Mouse (Mus musculus) right cerebral cortex, postnatal 10 days (tissue): ENCODE data around the gene Fam178b.
A peak's percentile ranks its signal among the peaks of the same experiment; 100 is the strongest.
"Not testable (repeated sequence)": the region's sequence is repeated elsewhere in the genome, so short reads cannot be mapped to it uniquely, and the experiment has no call there.

Experiments used
- DNase-seq, 2 experiments: peaks; one replicate each; pipeline ENCODE4 v3.0.0; 2021; ENCODE audit warnings: low spot score in 2 of 2

The Fam178b gene

DNA sequence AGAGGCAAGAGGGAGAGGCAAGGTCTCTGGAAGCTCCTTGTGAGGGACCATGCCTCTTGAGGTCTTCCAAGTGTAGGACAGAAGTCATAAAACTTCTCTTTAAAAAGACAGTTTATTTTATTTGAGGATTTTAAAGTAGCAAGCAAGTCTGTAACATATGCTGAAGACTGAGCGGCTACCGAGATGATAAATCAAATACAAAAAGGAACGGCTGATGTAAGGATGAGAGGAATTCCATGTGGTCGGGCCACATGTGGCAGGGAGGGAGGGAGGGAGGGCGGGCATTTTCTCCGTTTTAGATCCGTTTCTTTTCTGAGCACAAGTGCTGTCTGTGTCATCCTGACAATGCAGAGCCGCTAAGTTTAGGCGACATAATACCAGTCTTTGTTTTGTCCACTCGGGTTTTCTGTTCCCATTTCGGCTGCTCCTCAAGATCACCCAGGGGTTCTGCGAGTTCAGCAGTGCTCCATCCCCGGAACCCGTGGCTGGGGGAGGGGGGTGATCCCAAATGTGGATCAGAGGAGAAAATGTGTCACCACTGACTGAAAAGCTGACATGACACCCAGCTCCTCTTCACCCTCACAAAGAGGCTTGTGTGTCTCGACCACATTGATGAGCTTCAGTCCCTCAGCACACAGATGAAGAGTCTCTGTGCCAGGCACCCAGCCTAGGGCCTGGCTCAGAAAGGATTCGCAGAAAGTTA is 10.2 kb downstream of the Fam178b start:
- no peak for DNase-seq

DNA sequence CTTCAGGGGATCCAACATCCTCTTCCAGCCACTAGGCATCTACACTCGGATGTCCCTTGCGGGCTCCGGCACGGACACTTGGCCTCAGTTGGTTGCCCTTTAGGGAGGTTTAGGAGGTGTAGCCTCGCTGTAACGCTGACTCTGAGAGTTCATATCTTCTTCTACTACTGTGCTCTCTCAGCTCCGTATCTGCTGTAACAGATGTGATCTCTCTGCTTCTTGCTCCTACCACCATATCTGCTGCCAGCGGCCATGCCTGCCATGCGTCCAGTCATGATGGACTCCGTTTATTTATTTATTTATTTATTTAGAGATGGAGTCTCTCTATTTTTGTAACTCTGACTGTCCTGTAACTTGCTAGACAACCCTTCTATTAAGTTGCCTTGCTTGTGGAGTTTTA is 11.7 kb downstream of the Fam178b start:
- DNase-seq, result no peak

DNA sequence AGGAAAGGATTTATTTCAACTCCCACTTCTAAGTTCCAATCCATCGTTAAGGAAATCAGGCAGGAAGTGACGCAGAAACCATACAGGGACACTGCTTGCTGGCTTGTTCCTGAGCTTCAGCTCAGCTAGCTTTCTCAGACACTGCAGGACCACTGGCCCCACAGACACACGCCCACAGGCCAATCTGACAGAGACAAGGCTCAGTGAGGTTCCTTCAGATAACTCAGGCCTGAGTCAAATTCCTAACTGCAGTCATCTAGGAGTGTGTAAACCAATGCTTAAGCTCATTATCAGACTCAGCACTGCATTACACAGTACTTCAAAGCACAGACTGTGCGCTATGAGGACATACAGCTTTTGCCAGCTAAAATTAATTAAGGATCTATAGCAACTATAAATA is 12.7 kb downstream of the Fam178b start:
- DNase-seq, result no peak

DNA sequence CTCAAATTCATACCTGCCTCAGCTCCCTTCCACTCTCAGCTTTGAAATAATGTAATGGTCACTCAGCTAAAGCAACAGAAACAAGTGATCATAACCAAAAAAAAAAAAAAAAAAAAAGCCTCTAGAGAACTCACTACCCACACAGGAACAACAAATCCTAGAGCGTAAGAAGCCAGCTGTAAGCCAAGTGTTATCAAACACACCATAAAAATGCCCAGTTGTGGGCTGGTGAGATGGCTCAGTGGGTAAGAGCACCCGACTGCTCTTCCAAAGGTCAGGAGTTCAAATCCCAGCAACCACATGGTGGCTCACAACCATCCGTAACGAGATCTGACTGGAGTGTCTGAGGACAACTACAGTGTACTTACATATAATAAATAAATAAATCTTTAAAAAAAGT is 15.0 kb downstream of the Fam178b start:
- DNase-seq, result not testable (repeated sequence)

DNA sequence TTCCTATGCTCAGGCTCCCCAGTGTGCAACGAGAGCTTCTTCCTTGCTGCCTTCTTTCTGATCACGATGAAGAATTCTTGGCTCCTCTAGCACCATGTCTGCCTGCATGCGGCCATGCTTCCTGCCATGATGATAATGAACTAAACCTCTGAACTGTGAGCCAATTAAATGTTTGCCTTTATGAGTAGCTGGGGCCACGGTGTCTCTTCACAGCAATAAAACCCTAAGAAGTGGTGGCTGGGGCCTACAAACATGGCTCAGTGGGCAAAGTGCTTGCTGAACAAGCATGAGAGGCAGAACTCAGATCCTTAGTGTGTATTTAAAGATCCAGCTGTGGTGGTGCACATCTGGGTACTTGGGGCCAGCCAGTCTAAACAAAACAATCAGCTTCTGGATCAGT is 17.0 kb downstream of the Fam178b start:
- no peak for DNase-seq

DNA sequence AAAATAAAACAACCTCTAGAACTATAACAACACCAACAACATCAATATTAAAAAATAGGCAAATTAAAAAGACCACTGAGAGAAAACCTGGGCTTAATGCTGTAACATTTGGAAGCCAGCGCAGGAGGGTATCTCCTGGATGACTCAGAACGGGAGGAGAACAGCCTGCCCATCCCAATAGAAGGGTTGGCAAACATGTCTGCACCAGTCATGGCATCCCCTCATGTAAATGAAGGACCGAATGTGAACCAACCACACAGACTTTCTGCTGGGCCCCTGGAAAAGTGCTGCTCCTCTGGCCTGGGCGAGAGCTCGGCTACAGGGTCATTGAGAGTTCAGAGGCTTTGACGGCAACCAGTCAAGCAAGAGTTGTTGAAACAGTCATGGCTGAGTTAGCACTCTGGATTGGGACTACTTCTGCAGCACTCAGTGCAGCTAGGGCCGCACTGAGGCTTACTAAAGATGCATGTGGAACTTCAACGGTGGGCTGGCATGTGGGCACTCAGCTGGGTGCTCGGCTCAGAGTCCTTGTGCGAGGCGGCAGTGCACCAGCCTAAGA is 17.7 kb downstream of the Fam178b start:
- no peak for DNase-seq

DNA sequence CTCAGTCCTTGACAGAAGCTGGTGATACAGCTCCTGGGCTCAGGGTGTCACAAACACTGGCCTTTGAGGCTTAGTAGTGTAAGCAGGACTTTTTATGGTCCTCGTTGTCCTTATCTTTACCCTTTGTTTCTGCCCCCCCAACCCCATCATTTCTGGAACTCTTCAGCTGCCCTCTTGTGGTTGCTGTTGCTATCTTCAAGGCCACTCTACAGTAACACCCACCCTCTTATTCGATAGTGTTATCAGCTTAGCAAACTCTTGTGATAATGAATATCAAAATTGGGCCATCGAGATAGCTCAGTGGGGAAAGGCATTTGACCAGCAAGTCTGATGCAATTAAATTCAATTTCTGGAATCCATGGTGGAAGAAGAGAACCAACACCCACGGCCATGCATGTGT is 18.5 kb downstream of the Fam178b start:
- no peak for DNase-seq

DNA sequence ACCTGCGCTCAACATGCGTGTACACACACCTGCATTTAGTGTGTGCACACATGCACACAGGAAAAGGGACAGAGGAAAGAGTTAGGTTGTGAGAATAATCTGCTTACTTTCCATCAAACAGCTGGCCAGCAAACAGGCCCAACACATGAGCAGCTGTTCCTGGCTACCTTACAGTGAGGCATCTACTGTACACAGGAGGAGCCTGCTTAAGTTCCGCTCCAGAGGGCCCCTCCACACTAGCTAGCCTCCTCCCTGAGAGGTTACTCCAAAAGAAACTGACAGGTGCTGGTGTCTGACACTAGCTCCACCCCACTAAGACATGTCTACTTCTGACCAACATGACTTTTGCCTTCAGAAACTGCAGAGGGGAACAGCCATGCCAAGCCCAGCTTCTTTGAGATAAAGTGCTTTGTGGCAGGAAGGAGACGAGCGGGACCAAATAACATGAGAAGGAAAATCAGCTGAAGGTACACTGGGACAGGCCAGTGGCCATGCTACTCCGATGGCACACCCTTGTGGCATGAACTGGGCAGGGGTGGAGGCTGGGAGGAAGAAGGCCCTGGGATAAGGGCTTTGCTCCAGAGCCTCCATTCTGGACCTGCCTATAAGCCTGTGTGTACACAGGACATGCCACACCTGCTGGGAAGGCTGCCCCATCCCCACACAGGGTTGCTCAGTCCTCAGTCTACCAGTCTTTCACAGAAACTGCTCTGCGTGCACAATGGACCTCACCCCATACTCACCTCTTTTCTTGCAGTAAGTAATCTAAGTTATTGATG is 24.2 kb downstream of the Fam178b start:
- no peak for DNase-seq

DNA sequence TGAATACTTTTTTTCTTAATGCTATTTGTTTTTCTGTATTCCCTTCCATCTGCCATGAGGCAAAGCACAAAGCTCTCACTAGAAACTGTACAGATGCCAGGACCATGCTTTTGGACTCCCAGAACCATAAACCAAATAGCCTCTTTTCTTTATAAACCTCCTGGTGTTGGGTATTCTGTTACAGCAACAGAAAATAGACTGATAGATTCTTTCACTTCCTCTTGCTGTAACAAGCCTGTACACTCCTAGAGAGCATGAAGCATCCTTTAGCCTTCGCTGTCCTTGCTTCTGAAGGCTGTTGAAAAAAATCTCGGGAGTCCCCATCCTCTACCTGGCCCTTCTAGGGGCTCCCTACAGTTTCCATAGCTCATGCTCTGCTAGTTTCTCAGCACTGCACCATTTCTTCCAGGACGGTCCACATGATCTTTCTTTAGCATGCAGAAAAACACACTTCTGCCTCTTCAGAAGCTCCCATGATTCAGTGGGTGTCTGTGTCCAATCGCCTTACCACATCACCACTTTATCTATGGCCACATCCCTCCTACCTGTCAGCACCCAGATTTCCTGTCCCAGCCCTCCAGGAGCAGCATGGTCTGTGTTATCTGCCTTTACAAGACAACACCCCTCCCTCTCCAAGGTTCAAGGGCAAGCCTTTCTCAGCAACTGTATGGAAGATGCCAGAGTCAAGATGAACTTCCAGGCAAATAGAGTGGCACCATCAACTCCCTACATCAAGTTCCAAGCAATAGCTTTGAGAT is 25.1 kb downstream of the Fam178b start:
- no peak for DNase-seq

DNA sequence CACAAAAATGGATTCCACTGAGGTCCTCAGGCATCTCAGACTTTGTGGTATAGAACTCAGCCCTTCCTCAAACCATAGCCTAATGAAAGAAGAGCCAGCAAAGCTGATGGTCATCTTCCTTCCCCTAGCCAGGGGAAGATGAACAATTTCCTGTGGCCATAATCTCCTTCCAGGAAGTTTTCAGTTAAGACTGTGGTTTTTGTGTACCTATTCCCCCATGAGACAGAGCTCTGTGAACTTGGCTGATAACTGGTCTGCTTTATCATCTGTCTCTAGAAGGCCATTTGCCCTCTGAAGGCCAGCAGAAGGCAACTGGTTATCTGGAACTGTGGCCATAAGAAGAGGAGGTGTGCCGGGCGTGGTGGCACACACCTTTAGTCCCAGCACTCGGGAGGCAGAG is 26.8 kb downstream of the Fam178b start:
- DNase-seq, result no peak

DNA sequence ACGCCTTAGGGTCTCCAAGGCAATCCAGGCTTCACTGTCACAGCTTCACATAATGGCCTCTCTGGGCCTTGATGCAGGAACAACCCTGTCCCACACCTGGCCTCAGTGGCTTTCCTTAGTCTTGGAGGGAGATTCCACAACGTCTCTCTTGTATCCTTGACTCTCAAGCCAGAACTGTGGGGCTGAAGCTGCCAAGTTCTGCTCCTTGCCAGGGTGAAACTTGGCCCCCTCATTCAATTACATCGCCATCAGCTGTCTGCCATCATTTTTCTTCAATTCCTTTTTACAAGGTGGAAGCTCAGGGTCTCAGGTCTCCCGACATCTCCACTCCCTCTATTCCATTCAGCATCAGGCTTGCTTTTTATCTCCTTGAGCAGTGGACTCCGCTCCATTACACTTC is 27.9 kb downstream of the Fam178b start:
- DNase-seq, result no peak

DNA sequence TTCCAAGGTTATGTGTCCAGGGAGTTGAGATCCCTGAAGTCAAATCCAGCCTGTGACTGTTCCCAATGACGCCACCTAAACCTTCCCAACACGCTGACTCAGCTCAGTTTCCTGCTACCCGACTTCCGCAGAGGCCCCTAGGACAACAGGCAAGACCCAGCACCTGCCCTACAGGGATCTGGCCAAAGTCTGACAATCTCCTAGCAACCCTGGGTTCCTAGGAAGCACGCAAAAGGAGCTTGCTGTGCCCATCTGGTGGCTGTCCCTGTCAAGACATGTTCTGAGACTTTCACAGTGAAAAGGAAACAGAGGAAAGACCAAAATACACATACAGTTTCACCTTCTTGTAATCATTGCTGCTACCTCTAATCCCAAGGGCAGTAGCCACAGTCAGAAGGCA is 35.4 kb downstream of the Fam178b start:
- DNase-seq, result no peak

DNA sequence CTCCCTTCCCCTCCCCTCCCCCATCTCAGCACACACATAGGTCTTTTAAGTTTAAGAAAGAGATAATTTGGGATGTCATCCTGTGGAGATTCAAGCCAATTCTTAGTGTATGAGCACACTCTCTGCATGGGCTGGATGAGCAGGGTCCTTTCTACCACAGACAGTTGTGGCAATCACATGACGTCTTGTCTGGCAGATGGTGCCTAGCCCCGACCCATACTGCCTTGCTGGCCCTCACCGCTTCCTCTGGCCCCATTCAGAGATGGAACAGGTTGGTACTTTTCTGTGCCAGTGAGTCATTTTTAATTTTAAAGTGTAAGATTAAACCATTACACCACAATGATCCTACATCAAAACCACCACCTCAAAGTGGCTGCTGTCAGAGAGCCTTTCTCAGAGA is 36.7 kb downstream of the Fam178b start:
- DNase-seq, result no peak

DNA sequence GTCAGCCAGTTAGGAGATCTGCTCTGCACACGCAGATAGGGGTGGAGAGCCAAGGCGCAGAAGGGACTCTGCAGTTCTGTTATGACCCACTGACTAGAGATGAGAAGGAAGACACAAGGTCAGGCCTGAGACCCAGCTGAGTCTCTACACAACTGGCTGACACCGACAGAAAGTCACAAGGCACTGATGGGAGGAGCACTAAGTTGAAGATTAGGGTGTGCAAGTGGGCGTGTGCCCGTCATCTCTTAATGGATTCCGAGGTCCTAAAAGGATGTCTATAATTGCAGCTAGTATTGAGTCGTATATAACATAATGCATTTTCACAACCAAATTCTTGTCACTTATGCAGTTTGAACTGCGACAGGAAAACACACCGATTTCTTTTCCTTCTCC is 38.4 kb downstream of the Fam178b start:
- no peak for DNase-seq

DNA sequence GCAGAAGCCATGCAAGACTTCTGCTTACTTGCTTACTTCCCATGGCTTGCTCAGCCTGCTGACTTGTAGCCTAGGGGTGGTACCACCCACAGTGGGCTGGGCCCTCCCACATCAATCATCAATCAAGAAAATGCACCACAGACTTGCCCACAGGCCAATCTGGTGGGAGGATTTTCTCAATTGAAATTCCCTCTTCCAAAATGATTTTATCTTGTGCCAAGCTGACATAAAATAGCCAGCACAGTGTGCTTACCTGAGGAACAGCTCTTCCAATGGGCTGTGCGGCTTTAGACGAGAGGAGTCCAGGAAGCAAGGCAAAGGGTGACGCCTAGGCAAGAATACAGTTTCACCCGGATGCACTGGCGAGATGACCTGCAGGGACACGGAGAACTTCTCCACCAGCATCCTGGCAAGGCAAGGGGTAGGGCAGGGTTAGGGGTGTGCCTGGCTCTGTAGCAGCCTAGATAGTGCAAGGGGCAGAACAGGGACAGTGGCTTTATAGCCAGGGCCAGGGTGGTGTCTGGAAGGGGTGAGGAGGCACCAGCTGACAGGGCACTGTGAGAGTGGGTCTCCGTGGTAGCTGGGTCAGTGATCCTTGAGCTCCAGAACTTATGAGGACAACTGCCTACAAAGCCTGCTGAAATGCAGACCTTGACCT is 38.9 kb downstream of the Fam178b start:
- DNase-seq, result no peak

DNA sequence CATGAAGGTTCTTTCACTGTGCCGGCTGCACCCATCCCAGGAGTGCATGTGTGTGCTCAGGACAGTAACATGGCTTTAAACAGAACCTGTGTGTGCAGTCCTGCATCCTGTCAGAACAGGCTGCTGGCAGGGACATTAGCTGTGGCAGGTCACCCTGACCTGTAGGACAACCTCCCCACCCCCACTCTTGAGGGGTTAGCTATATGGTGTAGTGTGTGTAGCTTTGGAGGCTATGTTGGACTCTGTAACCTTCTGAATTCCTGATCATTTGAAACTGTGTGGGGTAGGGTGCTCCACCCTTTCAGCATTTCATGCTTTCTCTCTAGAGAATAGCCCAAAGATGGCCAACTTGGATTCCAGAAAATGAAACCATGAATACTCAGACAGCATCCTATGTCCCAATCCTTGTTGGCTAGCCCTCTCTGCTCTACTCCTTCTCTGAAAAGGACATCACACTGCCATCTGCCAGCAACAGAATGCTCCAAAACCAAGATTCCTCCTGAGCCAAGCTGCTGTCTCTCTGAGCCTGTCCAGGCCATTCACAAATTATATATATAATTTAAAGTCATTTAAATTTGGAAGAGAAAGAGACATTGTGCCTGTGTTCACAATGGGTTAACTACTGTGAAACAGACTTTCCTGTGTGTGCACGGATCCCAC is 47.0 kb downstream of the Fam178b start:
- DNase-seq, result peak in 1 of 2 experiments; percentile 57

DNA sequence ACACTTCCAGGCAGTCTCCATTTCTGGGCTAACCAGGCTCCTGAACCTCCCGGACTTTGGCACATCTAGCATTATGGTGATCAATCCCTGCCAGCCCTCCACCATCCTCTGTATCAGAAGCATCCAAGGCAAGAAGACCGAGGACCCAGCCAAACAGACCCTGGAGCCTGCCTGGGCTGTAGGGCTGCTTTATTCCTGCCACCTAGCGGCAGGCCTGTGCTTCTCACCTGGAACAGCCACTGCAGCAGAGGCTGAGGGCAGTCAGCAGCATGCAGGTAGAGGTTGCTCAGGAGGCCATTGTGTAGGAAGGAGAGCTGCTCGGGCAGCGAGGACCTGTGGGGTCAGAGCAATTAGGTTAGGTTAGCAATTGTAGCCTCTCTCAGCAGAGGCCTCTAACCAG is 48.0 kb downstream of the Fam178b start:
- peak; percentile 67 to 75 for DNase-seq

DNA sequence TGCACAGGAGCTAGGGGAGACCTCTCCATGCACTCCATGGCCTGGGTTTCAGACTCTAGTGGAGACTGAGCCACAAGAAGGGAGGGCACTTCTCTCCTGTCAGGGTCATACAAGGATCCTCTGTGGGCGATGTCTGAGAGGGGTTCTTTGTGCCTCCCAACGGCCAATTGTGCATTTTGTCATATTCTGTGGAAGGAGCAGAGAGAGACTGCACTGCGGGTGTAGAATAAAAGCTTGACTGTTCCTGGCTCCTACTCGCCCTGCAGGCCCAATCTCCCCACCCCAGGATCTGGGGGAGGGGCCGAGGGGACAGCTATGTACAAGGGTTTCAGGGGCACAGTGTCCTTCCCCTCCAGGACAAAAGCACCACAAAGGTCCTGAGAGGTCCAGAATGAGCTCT is 49.1 kb downstream of the Fam178b start:
- no peak for DNase-seq

DNA sequence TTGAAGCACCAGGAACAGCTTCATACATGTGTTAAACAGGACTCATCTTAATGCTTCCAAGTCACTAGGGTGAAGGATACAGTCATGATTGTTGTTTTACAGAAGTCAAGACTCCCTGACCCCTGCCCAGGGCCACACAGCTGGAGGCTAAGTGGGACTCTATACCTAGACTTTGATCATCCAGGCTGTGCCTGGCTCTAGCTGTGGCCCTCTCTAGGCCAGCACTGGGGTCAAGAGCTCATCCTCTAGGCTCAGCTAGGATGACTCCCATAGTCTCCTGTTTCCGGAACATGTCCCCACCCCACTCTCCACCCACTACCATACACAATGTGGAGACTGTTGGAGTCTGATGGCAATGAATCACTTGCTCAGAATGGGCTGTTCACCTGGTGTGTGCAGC is 50.1 kb downstream of the Fam178b start:
- no peak for DNase-seq

DNA sequence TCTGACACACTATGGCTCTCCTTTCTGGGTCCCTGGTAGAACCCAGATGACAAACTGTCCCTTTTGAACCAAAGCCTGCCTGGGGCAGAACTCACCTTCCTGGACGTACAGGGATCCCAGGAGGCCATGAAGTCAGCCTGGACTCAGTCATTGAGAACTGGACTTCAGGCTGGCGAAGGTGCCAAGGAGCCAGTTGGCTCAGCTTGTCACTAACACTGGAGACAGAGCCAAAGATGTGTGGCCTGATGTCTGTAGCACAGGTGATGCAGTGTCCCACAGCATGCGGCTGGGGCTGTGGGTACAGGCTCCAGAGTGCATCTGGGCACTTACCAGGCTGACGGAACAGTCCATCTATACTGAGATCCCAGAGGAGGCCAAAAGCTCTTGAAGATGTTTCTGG is 50.9 kb downstream of the Fam178b start:
- no peak for DNase-seq

DNA sequence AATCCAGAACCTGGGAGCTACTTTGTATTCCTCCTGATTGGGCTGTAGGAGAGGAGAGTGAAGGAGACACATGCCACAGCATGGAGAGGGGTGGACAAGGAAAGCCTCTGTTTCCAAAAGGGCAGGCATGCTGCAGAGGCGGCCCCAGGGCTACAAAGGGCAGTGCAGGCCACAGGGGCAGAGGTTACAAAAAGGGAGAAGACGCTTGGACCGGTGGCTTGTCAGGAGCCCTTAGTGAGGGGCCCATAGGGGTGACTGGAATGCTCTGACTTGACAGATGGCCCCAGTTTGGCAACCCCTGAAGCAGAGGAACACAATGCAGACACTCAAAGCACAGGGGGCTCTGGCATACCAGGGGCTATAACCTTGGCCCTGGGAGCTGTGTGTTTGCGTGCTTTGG is 51.6 kb downstream of the Fam178b start:
- DNase-seq, result no peak
